Mouse (Mus musculus) hindbrain, postnatal 0 days (tissue): ENCODE data around the gene Pak6. TPM values are rescaled to one million over a fixed set of nuclear protein-coding genes. Genes with fewer than 3 reads are reported as not detected.
A peak's percentile ranks its signal among the peaks of the same experiment; 100 is the strongest.
"Not testable (repeated sequence)": the region's sequence is repeated elsewhere in the genome, so short reads cannot be mapped to it uniquely, and the experiment has no call there.

Experiments used
- ATAC-seq: fragments of 200-750 bp; cut with Nextera tagmentation; 2 replicates; pipeline ENCODE4 v1.8.0; 2017; ENCODE audit warnings: mild to moderate bottlenecking, moderate TSS enrichment, moderate library complexity
- DNase-seq: peaks from one replicate; pipeline ENCODE4 v3.0.0-alpha.2; 2015; ENCODE audit warnings: low spot score
- H3K27ac ChIP-seq: fragments of 300-500 bp; sonication (generic); 2 replicates; pipeline ENCODE4 v1.5.1; 2014; ENCODE audit warnings: mild to moderate bottlenecking
- H3K27me3 ChIP-seq: fragments of 300-500 bp; sonication (generic); 2 replicates; pipeline ENCODE4 v1.6.1; 2014; ENCODE audit warnings: low read length, mixed read lengths; ENCODE audit not compliant: insufficient read depth
- H3K36me3 ChIP-seq: fragments of 300-500 bp; sonication (generic); 2 replicates; pipeline ENCODE4 v1.6.1; 2014; ENCODE audit warnings: low read length, mixed read lengths; ENCODE audit not compliant: insufficient read depth
- H3K4me1 ChIP-seq: fragments of 300-500 bp; sonication (generic); 2 replicates; pipeline ENCODE4 v1.6.1; 2014; ENCODE audit warnings: antibody characterized with exemption, low read length, mixed read lengths; ENCODE audit not compliant: insufficient read depth
- H3K4me2 ChIP-seq: fragments of 300-500 bp; sonication (generic); 2 replicates; pipeline ENCODE4 v1.6.1; 2014; ENCODE audit warnings: low read depth, mild to moderate bottlenecking, low read length, moderate library complexity, mixed read lengths
- H3K4me3 ChIP-seq: fragments of 300-500 bp; sonication (generic); 2 replicates; pipeline ENCODE4 v1.5.1; 2014; ENCODE audit warnings: low read length
- H3K9ac ChIP-seq: fragments of 300-500 bp; sonication (generic); replicated peaks from 2 replicates; pipeline ENCODE4 v1.6.1; 2014; ENCODE audit warnings: mild to moderate bottlenecking, low read length, moderate library complexity, mixed read lengths
- H3K9me3 ChIP-seq: fragments of 300-500 bp; sonication (generic); 2 replicates; pipeline ENCODE4 v1.6.1; 2016; ENCODE audit warnings: low read length, mixed read lengths
- CTCF ChIP-seq: IDR thresholded peaks from 2 replicates; pipeline ENCODE4 v1.5.1; 2016; ENCODE audit warnings: antibody characterized with exemption, control low read depth, low read depth
- WGBS: fragments of 180-500 bp; shearing (Covaris S2); extraction: QIAGEN DNeasy Blood & Tissue Kit; methylation state at CpG from one replicate; pipeline ENCODE4 v1.1.7; 2014; 5-methylcytosine and 5-hydroxymethylcytosine counted together
- polyA plus RNA-seq: library from polyadenylated mRNA; unstranded; fragments of >200 nt; fragmentation: Nextera tagmentation; extraction: Ambion mirVana; gene quantifications from 2 replicates; pipeline ENCODE4 v1.2.1, GENCODE M21; 2015
- total RNA-seq: library from RNA; depleted of rRNA; stranded (reverse); fragments of >200 nt; gene quantifications from 2 replicates; pipeline ENCODE4 v1.2.3, GENCODE M21; 2014

Pak6 gene
- total and polyA plus RNA-seq, 2 experiments from 2014 or later = 40.8 to 74.6 TPM

DNA sequence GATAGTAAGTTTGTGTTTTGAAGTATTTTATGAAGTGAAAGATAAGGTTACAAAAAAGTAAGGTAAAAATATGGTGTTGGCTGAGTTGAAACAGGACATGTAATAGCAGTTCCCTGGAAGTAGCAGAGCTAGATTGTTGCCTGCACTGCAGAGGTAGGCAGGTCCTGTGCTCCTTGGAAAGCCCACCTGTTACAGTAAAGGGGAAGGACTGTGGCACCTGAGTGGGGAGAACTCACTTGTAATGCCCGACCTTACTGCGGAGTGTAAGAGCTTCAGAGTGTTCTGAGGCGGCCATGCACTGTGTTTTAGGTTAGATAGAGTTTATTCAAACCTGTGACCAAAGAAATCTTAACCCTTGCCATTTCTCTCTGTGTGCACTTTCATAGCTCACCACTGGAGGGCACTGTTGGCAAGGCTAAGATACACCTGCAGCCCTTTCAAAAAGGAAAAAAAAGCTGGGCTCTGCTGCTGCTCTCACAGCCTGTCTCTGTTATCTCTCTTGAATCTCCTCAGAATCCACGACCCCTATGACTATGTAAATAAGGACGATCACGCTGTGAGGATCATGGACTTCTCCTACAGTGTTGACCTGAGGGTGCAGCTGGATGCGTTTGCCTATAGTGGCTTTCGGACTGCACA lies 25.1 kb upstream of the Pak6 start:
- no peaks in the 10 kb centered on the region for H3K27me3 ChIP-seq
- no peaks in the 10 kb centered on the region for H3K4me1 ChIP-seq
- ATAC-seq (peak; percentile 80), DNase-seq (peak; percentile 87)
- 38% methylated on average over 8 of the region's 8 CpGs for WGBS
- no peak overlapping the region for H3K27ac ChIP-seq
- peak; percentile 92 for TF ChIP-seq CTCF
- no peak overlapping the region for H3K4me2 ChIP-seq
- no peaks in the 10 kb centered on the region for H3K9me3 ChIP-seq
- H3K4me3 ChIP-seq = no peak overlapping the region
- no peak overlapping the region for H3K9ac ChIP-seq
- H3K36me3 ChIP-seq = no peaks in the 10 kb centered on the region; the same call in 1 of the 2 replicates

DNA sequence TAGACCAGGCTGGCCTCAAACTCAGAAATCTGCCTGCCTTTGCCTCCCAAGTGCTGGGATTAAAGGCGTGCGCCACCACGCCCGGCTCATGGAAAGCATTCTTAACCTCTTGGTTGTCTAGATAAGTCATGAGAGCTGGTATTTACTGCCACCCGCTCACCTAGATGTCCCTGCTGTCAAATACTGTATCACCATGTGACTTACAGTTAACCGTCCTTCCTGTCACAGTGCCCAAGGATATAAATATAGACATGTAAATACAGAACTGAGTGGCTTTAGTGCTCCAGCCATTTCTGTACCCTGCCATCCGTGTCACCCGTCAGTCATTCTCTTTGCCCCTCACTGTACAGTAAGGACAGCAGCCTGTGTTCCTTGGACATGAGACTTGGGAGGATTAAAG lies 24.4 kb upstream of the Pak6 start:
- 88% methylated on average over 8 of the region's 8 CpGs for WGBS
- DNase-seq (no peak), ATAC-seq (no peak)
- Histone ChIP-seq H3K4me2 (no peak overlapping the region), H3K36me3 (no peaks in the 10 kb centered on the region; the same call in 1 of the 2 replicates), H3K27me3 (no peaks in the 10 kb centered on the region), H3K4me1 (no peaks in the 10 kb centered on the region), H3K27ac (no peak overlapping the region), H3K9me3 (no peaks in the 10 kb centered on the region), H3K4me3 (no peak overlapping the region), H3K9ac (no peak overlapping the region)
- no peak for TF ChIP-seq CTCF

DNA sequence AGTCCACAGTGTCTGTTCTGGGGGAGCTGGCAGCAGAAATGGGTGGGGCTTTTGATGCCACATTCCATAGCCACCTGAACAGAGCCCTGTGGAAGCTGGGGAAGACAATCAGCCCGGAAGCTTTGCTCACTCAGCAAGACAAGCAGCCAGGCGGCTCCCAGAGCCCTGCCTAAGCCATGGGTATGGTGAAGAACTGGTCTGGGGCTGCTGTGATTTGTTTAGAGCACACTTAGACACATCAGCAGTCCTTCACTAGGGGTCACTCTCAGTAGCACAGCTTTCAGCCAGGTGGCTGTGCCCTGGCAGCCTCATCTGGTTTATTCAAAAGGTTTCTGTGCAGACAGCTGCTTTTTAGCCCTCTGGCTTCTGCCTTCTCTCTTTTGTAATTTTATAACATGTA lies 22.0 kb upstream of the Pak6 start:
- Histone ChIP-seq H3K9me3 (no peaks in the 10 kb centered on the region), H3K9ac (no peak overlapping the region), H3K4me1 (no peaks in the 10 kb centered on the region), H3K4me2 (no peak overlapping the region), H3K27me3 (no peaks in the 10 kb centered on the region), H3K4me3 (no peak overlapping the region), H3K27ac (no peak overlapping the region), H3K36me3 (no peaks in the 10 kb centered on the region; the same call in 1 of the 2 replicates)
- 51% methylated on average over 2 of the region's 2 CpGs for WGBS
- DNase-seq (peak; percentile 23), ATAC-seq (no peak)
- peak; percentile 25 for TF ChIP-seq CTCF

DNA sequence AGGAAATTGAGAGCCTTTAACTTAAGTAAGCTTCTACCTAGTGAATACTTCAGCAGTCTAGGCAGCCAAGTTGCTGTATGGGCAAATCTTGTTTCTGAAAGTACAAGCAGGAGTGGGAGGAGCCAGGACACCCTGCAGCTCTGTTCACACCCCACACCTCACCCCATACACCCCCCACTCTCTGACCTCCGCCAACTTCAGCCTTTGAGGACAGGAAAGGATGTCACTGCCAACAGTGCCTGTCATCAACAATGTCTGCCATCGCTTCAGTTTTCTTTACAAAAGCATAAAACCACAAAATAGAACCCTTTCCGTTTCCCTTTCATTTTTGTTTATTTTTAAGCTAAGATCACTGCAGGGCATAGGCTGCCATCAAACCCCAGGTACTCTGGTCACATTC lies 20.7 kb upstream of the Pak6 start:
- Histone ChIP-seq H3K9ac (no peak overlapping the region), H3K36me3 (no peaks in the 10 kb centered on the region; the same call in 1 of the 2 replicates), H3K4me3 (no peak overlapping the region), H3K27me3 (no peaks in the 10 kb centered on the region), H3K4me1 (no peaks in the 10 kb centered on the region), H3K4me2 (no peak overlapping the region), H3K9me3 (no peaks in the 10 kb centered on the region), H3K27ac (no peak overlapping the region)
- ATAC-seq = no peak
- no peak for DNase-seq
- 80% methylated on average over 3 of the region's 3 CpGs for WGBS
- no peak for TF ChIP-seq CTCF

DNA sequence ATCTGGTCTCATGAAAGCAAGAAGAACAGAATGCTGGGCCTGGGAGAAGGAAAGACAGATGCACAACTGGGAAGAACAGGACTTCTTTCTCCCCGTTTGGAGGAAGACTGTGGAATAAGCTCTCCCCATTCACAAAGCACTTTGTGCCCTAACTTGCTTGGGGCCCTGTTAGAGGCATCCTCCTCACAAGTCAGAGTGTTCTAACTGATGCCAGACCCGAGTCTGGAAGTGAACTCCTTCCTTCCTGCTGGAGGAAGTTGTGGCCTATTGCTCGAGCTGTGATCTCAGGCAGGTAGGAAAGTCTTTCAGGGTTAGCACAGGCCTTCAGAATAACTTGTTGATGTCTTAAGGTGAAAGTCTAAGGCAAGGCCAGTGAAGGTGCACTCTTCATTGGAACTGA lies 20.2 kb upstream of the Pak6 start:
- no peaks in the 10 kb centered on the region for H3K27me3 ChIP-seq
- H3K36me3 ChIP-seq = no peaks in the 10 kb centered on the region; the same call in 1 of the 2 replicates

DNA sequence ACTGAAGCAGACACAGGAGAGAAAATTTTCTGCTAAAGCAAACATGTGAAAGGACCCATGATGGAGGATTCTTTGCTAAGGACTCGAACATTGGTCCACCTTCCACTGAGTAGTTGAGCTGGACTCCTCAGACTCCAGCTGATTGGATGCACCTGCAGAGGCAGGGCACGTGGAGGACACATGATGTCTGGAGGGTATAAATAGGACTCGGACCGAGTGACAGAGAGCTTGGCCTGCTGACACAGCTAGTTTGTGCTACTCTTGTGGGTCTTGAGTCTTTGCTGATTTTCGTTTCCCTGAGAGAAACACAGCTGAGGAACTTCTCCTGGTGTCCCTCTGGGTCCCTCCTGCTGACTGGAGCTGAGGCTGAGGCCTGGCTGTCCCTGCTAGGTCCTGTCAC lies 16.4 kb upstream of the Pak6 start:
- Histone ChIP-seq H3K9me3 (no peaks in the 10 kb centered on the region), H3K4me1 (no peaks in the 10 kb centered on the region), H3K4me3 (no peak overlapping the region), H3K27ac (no peak overlapping the region), H3K9ac (no peak overlapping the region), H3K4me2 (no peak overlapping the region), H3K27me3 (no peaks in the 10 kb centered on the region), H3K36me3 (no peaks in the 10 kb centered on the region)
- no peak for TF ChIP-seq CTCF
- 88% methylated on average over 5 of the region's 5 CpGs for WGBS
- DNase-seq (no peak), ATAC-seq (no peak)

More for the DNA sequence above, 20.2 kb upstream of the Pak6 start:
- no peak overlapping the region for H3K27ac ChIP-seq
- DNase-seq (no peak), ATAC-seq (no peak)
- TF ChIP-seq CTCF = no peak
- no peaks in the 10 kb centered on the region for H3K9me3 ChIP-seq
- 85% methylated on average over 3 of the region's 3 CpGs for WGBS
- H3K4me3 ChIP-seq = no peak overlapping the region
- H3K9ac ChIP-seq = no peak overlapping the region
- H3K4me2 ChIP-seq = no peak overlapping the region
- H3K4me1 ChIP-seq = no peaks in the 10 kb centered on the region

DNA sequence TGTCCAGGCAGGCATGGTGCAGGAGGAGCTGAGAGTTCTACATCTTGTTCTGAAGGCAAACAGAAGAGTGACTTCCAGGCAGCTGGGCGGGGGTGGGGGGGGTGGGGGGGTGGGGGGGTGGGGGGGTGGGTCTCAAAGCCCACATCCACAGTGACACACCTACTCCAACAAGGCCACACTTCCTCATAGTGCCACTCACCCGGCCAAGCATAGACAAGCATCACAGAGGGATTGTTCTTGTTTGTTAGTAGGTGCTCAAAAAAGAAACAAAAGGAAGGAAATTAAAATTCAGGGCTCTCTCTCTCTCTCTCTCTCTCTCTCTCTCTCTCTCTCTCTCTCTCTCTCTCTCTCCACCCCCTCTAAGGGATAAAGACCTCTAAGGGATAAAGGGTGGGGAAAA lies 12.4 kb upstream of the Pak6 start:
- DNase-seq, H3K36me3 ChIP-seq, ATAC-seq, H3K9ac ChIP-seq, H3K27me3 ChIP-seq, H3K27ac ChIP-seq, H3K4me3 ChIP-seq, H3K4me2 ChIP-seq, H3K9me3 ChIP-seq, H3K4me1 ChIP-seq: not testable (repeated sequence)
- 64% methylated on average over 2 of the region's 2 CpGs for WGBS
